Mouse (Mus musculus) liver, adult 2 months (tissue): Measurements from ENCODE around the gene Gnpat.

ENCODE experiments used
- CTCF ChIP-seq: fragments of 200-500 bp; IDR thresholded peaks from 2 replicates; pipeline ENCODE4 v1.5.1; 2011; ENCODE audit warnings: low read depth, low read length, control low read depth
- POLR2A ChIP-seq: fragments of 200-500 bp; IDR thresholded peaks from 2 replicates; pipeline ENCODE4 v1.6.1; 2011; ENCODE audit warnings: low read length, control low read depth; ENCODE audit not compliant: insufficient read depth; ENCODE audit errors: extremely low read depth

- TF ChIP-seq POLR2A (peak; percentile 71), CTCF (no peak)
These were observed 34.8 kb downstream of the Gnpat start, which contains the start of the genes Exoc8 and Sprtn for GRCm38 (mm10) chr8:124897386-124898250.
